Mouse (Mus musculus) embryonic stem cell, embryonic (primary cell): ENCODE measurements around the gene Gramd4.

Source experiments
- CTCF ChIA-PET, 4 experiments: fragments of 300-600 bp in 2 of 4; fragments of 350-600 bp in 2 of 4; sonication (Branson Sonifier 250); formaldehyde crosslinking; loops; one replicate each; lab custom pipeline; 2022; ENCODE audit warnings: inconsistent platforms in 2 of 4; lab: Charles Lee
- POLR2A ChIA-PET, 4 experiments: fragments of 300-600 bp in 2 of 4; fragments of 350-600 bp in 2 of 4; sonication (Branson Sonifier 250); formaldehyde crosslinking; loops; one replicate each; lab custom pipeline; 2022; ENCODE audit warnings: antibody characterized with exemption in 4 of 4, inconsistent platforms in 1 of 4; lab: Charles Lee

Gene Gramd4

DNA sequence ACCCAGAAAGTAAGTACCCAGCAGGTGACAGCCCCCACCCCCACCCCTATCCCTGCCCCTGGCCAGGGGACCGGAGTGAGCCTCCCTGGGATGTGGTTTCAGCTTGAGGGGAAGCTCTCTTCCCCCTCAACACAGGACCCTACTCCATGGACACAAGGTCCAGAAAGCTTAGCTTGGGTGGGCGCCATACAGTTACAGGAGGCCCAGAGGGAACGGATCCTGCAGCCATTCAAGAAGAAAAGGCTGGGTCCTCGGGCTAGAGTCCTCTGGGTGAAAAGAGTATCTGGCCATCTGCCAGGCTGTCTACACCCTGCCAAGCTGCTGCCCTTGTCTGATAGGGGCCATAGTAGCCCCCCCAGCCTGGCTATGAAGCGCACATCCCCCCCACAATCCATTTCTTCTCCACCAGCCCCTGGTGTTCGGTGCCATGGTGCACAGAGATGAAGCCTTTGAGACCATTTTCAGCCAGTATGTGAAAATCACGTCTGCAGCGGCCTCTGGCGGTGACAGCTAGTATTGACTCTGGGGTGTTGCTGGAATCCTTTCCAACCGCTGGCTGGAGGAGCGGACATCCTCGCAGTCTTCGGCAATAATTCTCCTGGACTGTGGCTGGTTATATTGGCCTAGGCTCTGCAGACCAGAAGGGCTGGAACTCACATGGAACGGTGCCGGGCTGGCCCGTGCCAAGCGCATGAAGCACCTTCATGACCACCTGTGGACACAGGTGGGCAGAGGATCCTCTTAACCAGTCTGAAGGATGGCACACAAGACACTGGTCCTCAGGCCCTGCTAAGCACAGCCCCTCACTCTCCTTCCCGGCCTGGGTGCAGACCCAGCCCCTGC, 77.7 kb downstream of the Gramd4 start:
- ChIA-PET CTCF (interaction anchor here (0.5 to 4.6 kb wide), 45 partner anchors 12 to 1699 kb away, joined by 3 to 27 read pairs (median 4); partner anchors contain the start of genes Tbc1d22a (in 2 of the 4), Gramd4 (in 1 of the 4) and Trmu (in 1 of the 4)), POLR2A (interaction anchor here in 3 of 4 experiments (0.6 to 1.7 kb wide), 5 partner anchors 22 to 375 kb away, joined by 3 to 6 read pairs (median 4); no protein-coding TSS in a partner anchor)

DNA sequence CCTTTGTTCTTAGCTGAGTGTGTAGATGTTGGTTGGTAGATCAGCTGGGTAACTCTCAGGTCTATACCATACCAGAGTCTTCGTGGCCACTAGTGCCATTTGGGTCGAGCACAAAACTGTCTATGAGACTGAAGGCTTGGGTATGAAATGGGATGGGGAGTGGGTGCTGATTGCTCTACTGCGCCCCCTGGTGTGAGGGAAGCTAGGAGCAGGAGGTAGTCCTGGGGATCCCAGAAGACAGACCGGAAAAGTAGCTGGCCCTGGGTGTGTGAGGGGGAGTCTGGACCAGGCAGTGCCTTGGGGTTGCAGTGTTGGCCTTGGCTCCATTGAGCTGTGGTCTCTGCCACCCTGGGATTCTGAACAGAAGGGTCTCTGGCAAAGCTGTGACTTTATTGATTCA, 80.1 kb downstream of the Gramd4 start:
- POLR2A ChIA-PET: interaction anchor here in 3 of 4 experiments (0.5 to 7.7 kb wide), 7 partner anchors 14 to 266 kb away, joined by 3 to 47 read pairs (median 5); partner anchors contain the start of gene Gramd4 (in 1 of the 3)
- CTCF ChIA-PET: interaction anchor here (0.5 to 4.6 kb wide), 52 partner anchors 8 to 532 kb away, joined by 3 to 29 read pairs (median 4); partner anchors contain the start of genes Celsr1 (in 1 of the 4), Gramd4 (in 1 of the 4) and Ttc38 (in 1 of the 4)

DNA sequence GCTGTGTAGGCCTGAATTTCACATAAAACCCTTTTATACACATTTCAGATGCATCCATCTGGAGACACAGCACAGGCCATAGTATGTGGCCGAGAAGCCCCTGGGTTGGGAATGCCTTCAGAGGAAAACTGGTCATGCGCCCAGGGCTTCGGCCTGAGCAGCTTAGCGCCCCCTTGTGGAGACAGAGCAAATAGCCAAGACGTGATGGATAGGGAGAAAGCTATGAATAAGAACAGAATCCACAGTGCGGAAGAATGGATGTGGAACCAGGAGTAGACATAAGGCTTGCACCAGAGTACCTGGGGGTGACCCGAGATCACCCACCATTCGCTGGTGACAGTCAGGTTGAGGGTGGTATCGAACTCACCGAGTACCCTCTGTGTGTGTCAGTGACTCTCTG, 82.8 kb downstream of the Gramd4 start:
- POLR2A ChIA-PET: interaction anchor here in 2 of 4 experiments (0.5 to 7.7 kb wide), 28 partner anchors 8 to 262 kb away, joined by 3 to 47 read pairs (median 4); partner anchors contain the start of genes Tbc1d22a (in 1 of the 2) and Trmu (in 1 of the 2)
- CTCF ChIA-PET: interaction anchor here (0.5 to 3.6 kb wide), 119 partner anchors 8 to 1156 kb away, joined by 3 to 29 read pairs (median 5); partner anchors contain the start of genes Cerk (in 2 of the 4), Gramd4 (in 2 of the 4), Cdpf1 (in 1 of the 4) and Celsr1 (in 1 of the 4)

DNA sequence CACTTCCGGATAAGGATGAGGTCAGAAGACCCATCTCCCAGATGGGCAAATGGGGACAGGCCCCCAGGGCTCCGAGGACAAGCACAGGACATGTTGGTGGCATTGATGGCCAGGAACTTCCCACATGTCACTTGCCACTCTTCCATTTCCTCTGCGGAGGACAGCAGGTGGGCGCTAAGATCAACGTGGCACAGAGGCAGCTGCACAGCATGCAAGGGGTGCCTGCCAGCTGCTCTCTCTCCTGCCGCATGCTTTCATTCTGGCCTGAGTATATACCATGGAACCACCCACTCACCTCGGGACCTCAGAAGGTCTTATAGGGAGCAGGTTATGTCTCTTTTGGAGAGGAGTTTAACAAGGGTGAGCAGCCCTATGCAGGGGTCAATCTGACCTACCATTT, 87.1 kb downstream of the Gramd4 start:
- ChIA-PET CTCF (interaction anchor here in 2 of 4 experiments (0.6 to 1.0 kb wide), 2 partner anchors 102 to 348 kb away, joined by 3 read pairs; no protein-coding TSS in a partner anchor), POLR2A (no interaction called here)

DNA sequence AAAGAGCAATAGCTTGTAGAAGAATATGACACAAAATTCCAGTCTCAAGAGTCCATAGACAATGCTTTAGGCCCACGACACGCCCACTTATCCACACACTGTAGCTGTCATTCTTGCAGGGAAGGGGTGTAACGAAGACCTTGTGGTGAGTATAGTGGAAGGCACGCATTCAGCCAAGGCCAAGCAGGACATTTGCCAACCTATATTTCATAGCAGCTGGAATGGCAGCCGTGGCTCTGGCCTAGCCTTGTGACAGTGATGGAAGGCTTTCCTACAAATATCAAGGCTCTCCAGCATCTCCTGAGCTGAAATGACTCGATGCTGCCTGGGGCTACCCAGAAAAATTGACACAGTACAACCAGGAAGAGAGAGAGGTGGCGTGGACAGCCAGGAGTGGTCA, 87.6 kb downstream of the Gramd4 start:
- ChIA-PET CTCF (interaction anchor here in 2 of 4 experiments (1.0 to 1.1 kb wide), 2 partner anchors 103 to 249 kb away, joined by 3 read pairs; no protein-coding TSS in a partner anchor), POLR2A (interaction anchor here in 1 of 4 experiments (1.3 kb wide), 1 partner anchor 59 kb away, joined by 3 read pairs; no protein-coding TSS in a partner anchor)

DNA sequence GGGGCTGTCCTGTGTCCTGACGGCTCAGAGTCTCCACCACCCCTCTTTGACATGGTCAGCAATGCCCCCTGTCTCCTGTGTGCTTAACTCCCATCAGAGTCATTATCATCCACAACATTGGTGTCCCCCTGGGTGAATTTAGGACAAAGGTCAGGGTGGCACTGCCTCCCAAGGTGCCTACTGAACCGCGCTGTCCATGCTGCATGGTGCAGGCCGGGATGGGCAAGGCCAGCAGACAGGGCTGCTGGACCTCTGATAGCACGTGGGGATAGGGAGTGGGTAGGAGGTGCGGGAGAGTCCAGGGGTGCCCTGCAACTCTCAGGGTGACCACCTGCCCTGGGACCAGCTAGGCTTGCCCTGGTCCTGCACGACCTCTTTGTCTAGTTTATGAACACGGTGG, 89.4 kb downstream of the Gramd4 start:
- ChIA-PET CTCF (interaction anchor here in 1 of 4 experiments (0.8 kb wide), 1 partner anchor 242 kb away, joined by 3 read pairs; no protein-coding TSS in a partner anchor), POLR2A (no interaction called here)

DNA sequence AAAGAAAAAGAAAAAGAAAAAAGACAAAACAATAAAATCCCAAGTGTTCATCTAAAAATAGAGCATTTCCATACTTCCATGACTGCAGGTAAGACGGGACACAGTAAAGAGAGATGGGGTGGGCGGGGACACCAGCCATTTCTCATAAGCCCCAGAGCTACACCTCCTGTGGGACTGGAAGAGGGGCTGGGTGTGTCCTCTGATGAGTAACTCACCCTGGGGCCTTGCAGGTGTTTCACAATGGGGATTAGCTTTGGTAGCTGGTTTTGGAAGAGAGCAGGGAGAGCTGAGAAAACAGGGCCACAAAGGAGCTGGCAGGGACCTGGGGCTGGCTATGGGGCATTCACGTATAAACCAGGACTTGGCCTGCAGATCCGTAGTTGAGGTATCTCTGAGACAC, 93.1 kb downstream of the Gramd4 start:
- ChIA-PET POLR2A (interaction anchor here in 3 of 4 experiments (0.5 to 6.7 kb wide), 8 partner anchors 9 to 129 kb away, joined by 3 to 49 read pairs (median 5); no protein-coding TSS in a partner anchor), CTCF (interaction anchor here (0.7 to 1.7 kb wide), 8 partner anchors 10 to 596 kb away, joined by 3 to 10 read pairs (median 4); partner anchors contain the start of gene Cerk (in 1 of the 4))

DNA sequence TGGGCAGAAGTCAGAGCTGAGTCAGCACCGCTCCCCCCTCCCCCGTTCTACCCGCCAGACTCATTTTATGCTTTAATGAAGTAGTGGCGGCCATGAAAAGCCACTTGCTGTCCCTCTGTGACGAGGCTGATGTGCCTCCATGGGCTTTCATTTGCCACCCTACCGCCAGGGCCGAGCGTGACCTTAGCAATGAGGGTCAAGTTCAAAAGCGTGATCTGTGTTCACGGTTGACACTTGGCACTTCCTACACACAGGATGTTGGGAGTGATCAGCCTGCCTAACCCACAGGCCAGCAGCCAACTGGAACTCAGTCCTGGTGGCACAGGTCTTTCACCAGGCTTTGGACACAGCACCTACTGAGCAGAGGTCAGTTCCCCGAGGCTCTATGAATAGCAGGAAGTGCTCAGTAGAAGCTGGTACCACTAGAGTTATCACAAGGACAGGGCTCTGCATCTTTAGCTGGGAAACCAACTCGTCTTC, 96.0 kb downstream of the Gramd4 start:
- POLR2A ChIA-PET: interaction anchor here in 2 of 4 experiments (0.8 to 6.7 kb wide), 20 partner anchors 9 to 342 kb away, joined by 3 to 49 read pairs (median 4); partner anchors contain the start of gene Cdpf1 (in 1 of the 2)
- CTCF ChIA-PET: interaction anchor here (1.0 to 2.7 kb wide), 12 partner anchors 8 to 240 kb away, joined by 3 to 8 read pairs (median 4); no protein-coding TSS in a partner anchor

DNA sequence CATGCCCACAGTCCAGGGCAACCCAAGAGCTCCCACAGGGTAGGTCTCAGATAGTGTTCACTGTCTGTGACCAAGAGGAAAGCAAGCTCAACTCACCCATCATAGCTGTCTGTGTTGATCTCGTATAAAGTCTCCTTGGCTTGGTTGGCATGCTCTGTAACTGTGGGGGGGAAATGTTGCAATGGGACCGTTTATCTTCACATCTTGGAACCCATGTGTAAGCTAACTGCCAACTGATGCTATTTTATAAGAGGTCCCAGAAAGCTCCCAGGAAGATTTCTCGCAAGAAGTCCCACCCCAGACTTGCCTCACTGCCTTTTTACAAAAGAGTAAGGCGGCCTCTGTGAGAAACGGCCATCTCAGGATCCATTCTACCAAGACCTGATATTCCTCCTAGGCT, 99.0 kb downstream of the Gramd4 start:
- POLR2A ChIA-PET: interaction anchor here in 2 of 4 experiments (0.7 to 2.4 kb wide), 5 partner anchors 9 to 17 kb away, joined by 3 to 9 read pairs (median 3); no protein-coding TSS in a partner anchor
- CTCF ChIA-PET: interaction anchor here in 3 of 4 experiments (0.9 to 1.0 kb wide), 3 partner anchors 16 to 243 kb away, joined by 3 to 6 read pairs (median 4); no protein-coding TSS in a partner anchor

DNA sequence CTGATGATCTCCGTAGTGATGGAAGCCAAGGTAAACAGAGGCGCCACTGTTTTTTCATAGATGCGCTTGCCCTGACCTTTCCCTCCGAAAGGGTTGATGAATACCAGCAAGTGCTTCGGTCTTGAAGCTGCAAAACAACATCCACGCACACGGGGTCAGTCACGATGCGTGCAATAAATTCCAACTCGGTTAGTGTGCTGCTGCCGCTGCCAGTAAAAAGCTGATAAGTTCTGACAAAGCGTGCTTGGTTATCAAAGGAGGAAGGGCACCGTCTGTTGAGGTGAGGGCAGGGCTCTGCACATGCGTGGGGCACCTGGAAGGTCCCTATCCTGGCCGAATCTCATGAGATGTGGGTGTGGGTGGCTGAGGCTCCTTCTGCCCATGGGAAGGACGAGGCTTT, 101.6 kb downstream of the Gramd4 start:
- ChIA-PET CTCF (interaction anchor here in 2 of 4 experiments (1.1 to 1.8 kb wide), 4 partner anchors 9 to 46 kb away, joined by 3 to 6 read pairs (median 4); no protein-coding TSS in a partner anchor), POLR2A (interaction anchor here in 2 of 4 experiments (0.6 to 1.7 kb wide), 4 partner anchors 9 to 189 kb away, joined by 3 to 6 read pairs (median 4); partner anchors contain the start of gene Cerk (in 1 of the 2))

DNA sequence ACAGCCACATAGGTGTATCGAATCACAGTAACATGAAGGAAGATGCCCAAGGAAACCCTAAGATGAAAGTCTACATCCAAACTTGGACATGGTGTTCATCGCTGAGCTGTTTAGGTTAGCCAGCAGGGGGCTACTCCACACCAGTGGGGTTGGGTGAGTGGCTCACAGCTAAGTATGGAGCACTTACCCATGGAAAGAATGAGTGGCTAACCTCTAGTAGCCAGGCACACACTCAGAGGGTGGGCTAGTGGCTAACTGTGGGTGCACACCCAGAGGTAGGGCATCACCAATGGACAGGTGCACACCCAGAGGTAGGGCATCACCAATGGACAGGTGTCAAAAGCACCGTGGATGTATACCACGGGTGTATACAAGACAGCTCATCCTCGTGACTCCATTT, 102.2 kb downstream of the Gramd4 start:
- ChIA-PET POLR2A (interaction anchor here in 2 of 4 experiments (1.5 to 1.7 kb wide), 3 partner anchors 8 to 27 kb away, joined by 4 to 6 read pairs (median 4); partner anchors contain the start of gene Cerk (in 1 of the 2)), CTCF (interaction anchor here in 3 of 4 experiments (0.8 to 1.8 kb wide), 6 partner anchors 8 to 46 kb away, joined by 3 to 6 read pairs (median 3); partner anchors contain the start of gene Cerk (in 1 of the 3))

DNA sequence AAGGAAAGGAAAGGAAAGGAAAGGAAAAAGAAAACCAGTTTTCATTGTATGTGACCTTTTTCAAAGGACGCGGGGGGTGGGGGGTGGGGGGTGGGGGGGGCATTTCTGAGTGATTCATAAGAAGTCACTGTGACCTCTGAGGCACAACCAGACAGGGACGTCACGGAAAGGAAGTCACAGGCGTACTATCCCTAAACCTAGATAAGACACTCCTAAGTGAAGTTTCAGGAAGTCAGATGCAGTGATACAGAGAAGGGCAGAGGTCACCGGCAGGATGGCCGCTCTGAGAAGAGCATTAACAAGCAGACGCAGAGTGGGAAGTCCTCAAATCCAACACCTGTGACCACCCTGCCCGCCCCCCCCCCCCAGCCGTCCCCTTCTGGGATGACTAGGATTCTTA, 103.4 kb downstream of the Gramd4 start:
- CTCF ChIA-PET: interaction anchor here in 2 of 4 experiments (1.4 to 1.8 kb wide), 4 partner anchors 8 to 26 kb away, joined by 3 to 9 read pairs (median 6); no protein-coding TSS in a partner anchor
- POLR2A ChIA-PET: no interaction called here

DNA sequence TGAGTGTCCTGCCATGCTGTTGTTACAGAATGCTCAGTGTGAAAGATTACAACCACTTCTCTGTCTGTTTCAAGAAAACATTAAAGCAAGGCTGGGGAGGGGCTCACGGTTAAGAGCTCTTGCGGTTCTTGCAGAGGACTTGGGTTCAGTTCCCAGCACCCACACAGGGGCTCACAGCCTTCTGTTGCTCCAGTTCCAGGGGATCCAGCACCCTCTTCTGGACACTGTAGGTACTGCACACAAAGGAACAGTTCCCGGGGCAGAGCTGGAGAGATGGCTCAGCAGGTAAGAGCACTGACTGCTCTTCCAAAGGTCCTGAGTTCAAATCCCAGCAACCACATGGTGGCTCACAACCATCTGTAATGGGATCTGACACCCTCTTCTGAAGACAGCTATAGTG, 104.3 kb downstream of the Gramd4 start:
- ChIA-PET CTCF (interaction anchor here (0.5 to 1.9 kb wide), 18 partner anchors 9 to 1246 kb away, joined by 3 to 9 read pairs (median 4); no protein-coding TSS in a partner anchor), POLR2A (interaction anchor here in 3 of 4 experiments (0.6 to 1.8 kb wide), 8 partner anchors 9 to 59 kb away, joined by 3 to 6 read pairs (median 3); no protein-coding TSS in a partner anchor)

DNA sequence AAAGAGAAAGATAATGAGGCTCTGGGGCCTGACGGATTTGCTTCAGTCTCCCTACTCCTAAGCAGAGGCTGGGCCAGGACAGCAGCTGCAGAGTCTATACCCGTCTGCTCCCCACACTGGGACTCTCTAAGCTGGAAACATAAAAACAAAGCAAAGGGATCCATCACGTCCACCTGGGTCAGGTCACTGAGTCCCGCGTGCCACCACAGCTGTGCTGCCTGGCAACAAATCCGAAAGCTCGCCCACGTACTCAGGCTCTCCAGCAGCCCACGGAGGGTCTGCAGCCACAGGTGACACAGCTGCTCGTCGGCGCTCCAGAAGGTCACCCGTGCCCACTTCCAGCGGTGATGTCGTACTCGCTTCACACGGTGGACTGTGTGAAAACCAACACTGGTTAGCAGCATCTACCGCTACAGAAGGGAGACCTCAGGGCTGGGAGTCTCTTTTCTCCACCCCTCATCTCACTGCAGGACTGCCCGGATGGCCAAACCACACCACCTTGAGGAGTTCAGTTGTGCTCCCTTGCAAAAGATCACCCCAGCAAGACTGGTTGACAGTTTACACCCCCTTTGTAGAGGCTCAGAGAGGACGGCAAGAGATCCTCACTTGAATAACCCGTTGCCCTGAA, 107.3 kb downstream of the Gramd4 start:
- ChIA-PET CTCF (interaction anchor here in 2 of 4 experiments (0.5 to 0.8 kb wide), 4 partner anchors 286 to 868 kb away, joined by 3 to 17 read pairs (median 5); partner anchors contain the start of genes Cdpf1 (in 1 of the 2) and Trmu (in 1 of the 2)), POLR2A (interaction anchor here in 3 of 4 experiments (0.8 to 9.8 kb wide), 16 partner anchors 8 to 50 kb away, joined by 3 to 107 read pairs (median 8); partner anchors contain the start of genes Cerk (in 2 of the 3) and Tbc1d22a (in 1 of the 3))

DNA sequence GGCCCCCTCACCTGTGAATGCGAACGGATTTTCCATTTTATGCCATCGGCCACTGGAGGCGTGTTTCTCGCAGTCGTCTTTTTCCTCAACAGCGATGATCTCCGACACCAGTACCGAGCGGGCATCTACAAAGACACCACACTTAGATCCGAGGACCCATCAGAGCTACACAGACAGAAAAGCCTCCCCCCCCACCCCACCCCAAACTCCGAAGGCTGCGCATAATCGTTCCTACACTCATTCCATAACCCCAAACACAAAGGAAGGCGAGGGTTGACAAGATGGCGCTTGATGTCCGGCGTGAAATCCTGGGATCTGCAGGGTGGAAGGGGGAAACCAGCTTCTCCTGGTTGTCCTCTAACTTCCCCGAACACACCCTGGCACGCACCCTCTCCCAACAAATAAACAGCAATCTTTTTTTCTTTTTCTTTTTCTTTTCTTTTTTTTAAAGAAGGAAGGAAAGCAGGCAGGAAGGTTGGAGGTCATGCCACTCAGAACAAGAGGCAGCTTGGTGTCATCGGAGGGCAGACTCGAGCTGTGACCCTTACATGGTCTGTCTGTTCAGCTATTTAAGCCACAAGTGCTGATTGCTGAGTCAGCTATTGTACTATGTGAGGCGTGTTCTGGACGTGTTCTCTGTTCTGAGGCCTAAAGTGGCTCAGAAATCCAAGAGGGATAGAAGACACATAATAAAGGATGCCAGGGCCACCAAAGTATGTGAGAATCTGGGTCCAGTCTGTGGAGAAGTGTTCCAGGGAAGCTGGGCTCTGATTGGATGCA, 108.5 kb downstream of the Gramd4 start:
- CTCF ChIA-PET: interaction anchor here (0.6 to 1.7 kb wide), 8 partner anchors 13 to 359 kb away, joined by 3 to 6 read pairs (median 4); no protein-coding TSS in a partner anchor
- POLR2A ChIA-PET: interaction anchor here in 2 of 4 experiments (0.7 to 9.8 kb wide), 29 partner anchors 7 to 134 kb away, joined by 3 to 107 read pairs (median 6); partner anchors contain the start of genes Cerk (in 2 of the 2), Gramd4 (in 1 of the 2) and Tbc1d22a (in 1 of the 2)
